Mouse (Mus musculus): ENCODE measurements around the gene Nisch. TPM values are rescaled to one million over a fixed set of nuclear protein-coding genes. Genes with fewer than 3 reads are reported as not detected.

The Nisch gene
- total and polyA plus RNA-seq, 3 experiments, result 46.3 to 180 (median 85.2) TPM

DNA sequence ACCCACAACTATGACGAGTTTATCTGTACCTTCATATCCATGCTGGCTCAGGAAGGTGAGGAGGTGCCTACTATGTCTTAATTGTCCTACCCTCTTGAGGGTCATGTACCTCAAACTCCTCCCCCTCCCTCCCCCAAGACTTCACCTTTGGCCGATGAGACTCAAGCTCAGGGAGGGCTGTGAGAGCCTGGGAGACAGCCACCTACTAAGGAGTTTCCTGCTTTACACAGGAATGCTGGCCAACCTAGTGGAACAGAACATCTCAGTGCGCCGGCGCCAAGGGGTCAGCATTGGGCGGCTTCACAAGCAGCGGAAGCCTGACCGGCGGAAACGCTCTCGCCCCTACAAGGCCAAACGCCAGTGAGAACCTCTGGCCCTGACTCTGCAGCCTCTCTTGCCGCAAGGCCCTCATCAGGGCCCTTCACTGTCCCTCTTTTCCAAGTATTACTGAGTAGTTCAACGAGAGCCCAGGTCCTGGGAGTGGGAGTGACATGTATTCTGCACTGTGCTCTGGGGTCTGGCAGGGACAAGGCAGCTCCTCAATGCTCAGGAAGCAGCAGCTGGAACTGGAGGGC lies 41.8 kb upstream of the Nisch start:
- DNase-seq (ENCODE audit: extremely low read depth), result no peak
- peaks cover 74 to 100% of the 10 kb centered on the region in 2 experiments for H3K36me3 ChIP-seq (replicated peaks in 1 of 2; ENCODE audit: control insufficient read depth in 1 of 2, insufficient read depth in 1 of 2, low read length in 1 of 2)
- TF ChIP-seq MAFK (IDR thresholded peaks at IDR 0.05; ENCODE audit: insufficient replicate concordance, low read length), result no peak
- TF ChIP-seq IRF4 (IDR thresholded peaks at IDR 0.05; ENCODE audit: low read depth, low read length), result no peak
- TF ChIP-seq ETS1 (conservative IDR thresholded peaks at IDR 0.05; ENCODE audit: low read depth, low read length), result no peak
- no peak for TF ChIP-seq TBP (conservative IDR thresholded peaks at IDR 0.05; ENCODE audit: low read depth, low read length)
- no peak for TF ChIP-seq ZC3H11A (IDR thresholded peaks at IDR 0.05; ENCODE audit: low read depth, low read length)
- no peak for TF ChIP-seq SIN3A (IDR thresholded peaks at IDR 0.05; ENCODE audit: low read length)
- no peak for TF ChIP-seq JUND (conservative IDR thresholded peaks at IDR 0.05; ENCODE audit: low read depth, low read length)
- TF ChIP-seq USF1 (IDR thresholded peaks at IDR 0.05; ENCODE audit: low read depth, low read length), result no peak
- TF ChIP-seq POLR2A (IDR thresholded peaks at IDR 0.05; ENCODE audit: low read depth, low read length), result no peak
- no peak for TF ChIP-seq HCFC1 (IDR thresholded peaks at IDR 0.05; ENCODE audit: low read depth, low read length)
- TF ChIP-seq BHLHE40 (IDR thresholded peaks at IDR 0.05; ENCODE audit: low read depth, low read length), result no peak
- TF ChIP-seq MAZ (IDR thresholded peaks at IDR 0.05; ENCODE audit: low read depth, low read length), result no peak
- no peak for TF ChIP-seq CHD2 (IDR thresholded peaks at IDR 0.05; ENCODE audit: low read length)
- no peak for TF ChIP-seq SMC3 (IDR thresholded peaks at IDR 0.05; ENCODE audit: low read depth, low read length)
- TF ChIP-seq POLR2AphosphoS2 (IDR thresholded peaks at IDR 0.05; ENCODE audit: low read depth, low read length), result no peak
- TF ChIP-seq ZNF384 (IDR thresholded peaks at IDR 0.05; ENCODE audit: low read depth, low read length), result no peak
- TF ChIP-seq CTCF (conservative IDR thresholded peaks at IDR 0.05 in 1 of 2, IDR thresholded peaks at IDR 0.05 in 1 of 2; ENCODE audit: low read depth in 2 of 2, low read length in 2 of 2), result no peak
- no peak for TF ChIP-seq RCOR1 (conservative IDR thresholded peaks at IDR 0.05; ENCODE audit: low read depth, low read length)
- H3K4me3 ChIP-seq (replicated peaks in 1 of 3; ENCODE audit: low read depth in 2 of 3, low read length in 2 of 3, poor library complexity in 1 of 3), result no peak overlapping the region
- H3K9ac ChIP-seq (ENCODE audit: insufficient read depth, low read depth), result no peak overlapping the region
- H3K79me2 ChIP-seq (replicated peaks; ENCODE audit: control insufficient read depth, extremely low read depth, insufficient read depth, poor library complexity, severe bottlenecking), result no peaks in the 10 kb centered on the region
- H3K27me3 ChIP-seq (replicated peaks), result no peaks in the 10 kb centered on the region
- H3K4me1 ChIP-seq (ENCODE audit: control insufficient read depth in 1 of 2, insufficient read depth in 2 of 2), result no peaks in the 10 kb centered on the region
- H3K27ac ChIP-seq (ENCODE audit: insufficient read depth, low read depth), result no peak overlapping the region
- in situ Hi-C loops (cut with MboI; ENCODE audit: low pct_ligation_motif_present, low pct_unique_long_range_greater_than_20kb, low sequenced_read_pairs), result no loop called here
- no peaks in the 10 kb centered on the region for H3K9me3 ChIP-seq (replicated peaks; ENCODE audit: low read length)
- dilution Hi-C loops (cut with MboI; ENCODE audit: extremely low pct_ligation_motif_present, extremely low pct_unique_long_range_greater_than_20kb, low sequenced_read_pairs), result no loop called here
- H3K4me2 ChIP-seq (ENCODE audit: insufficient read depth, low read depth, poor library complexity, severe bottlenecking), result no peak overlapping the region

DNA sequence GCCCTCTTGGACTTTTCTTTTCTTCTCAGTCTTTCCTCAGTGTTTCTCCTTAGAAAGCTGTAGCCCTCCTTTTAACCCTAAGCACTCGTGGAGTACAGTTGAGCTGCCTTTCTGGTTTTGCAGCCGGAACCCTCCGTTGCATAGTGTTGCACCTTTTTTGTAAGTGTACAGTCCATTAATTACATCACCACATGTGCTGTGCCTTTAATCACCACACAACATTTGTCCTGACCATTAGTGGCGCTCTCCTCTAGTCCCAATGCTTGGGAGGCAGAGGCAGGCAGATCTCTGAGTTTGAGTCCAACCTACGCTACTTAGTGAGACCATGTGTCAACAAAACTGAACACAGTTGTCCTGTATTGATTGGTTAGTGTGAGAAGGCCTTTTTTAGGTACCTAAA lies 35.3 kb upstream of the Nisch start:
- no peak for DNase-seq (ENCODE audit: extremely low read depth)
- peaks cover 3 to 23% of the 10 kb centered on the region in 2 experiments for H3K4me1 ChIP-seq (ENCODE audit: control insufficient read depth in 1 of 2, insufficient read depth in 2 of 2)
- no peaks in the 10 kb centered on the region for H3K27me3 ChIP-seq (replicated peaks)
- no peak overlapping the region for H3K27ac ChIP-seq (ENCODE audit: insufficient read depth, low read depth)
- in situ Hi-C loops (cut with MboI; ENCODE audit: low pct_ligation_motif_present, low pct_unique_long_range_greater_than_20kb, low sequenced_read_pairs), result loop anchor here (5.0 kb wide), 1 partner anchor 35 kb away; the partner anchor contains the start of genes Nisch and Sema3g
- H3K4me2 ChIP-seq (ENCODE audit: insufficient read depth, low read depth, poor library complexity, severe bottlenecking), result peak overlapping the region; percentile 85
- peaks cover 17% of the 10 kb centered on the region for H3K79me2 ChIP-seq (replicated peaks; ENCODE audit: control insufficient read depth, extremely low read depth, insufficient read depth, poor library complexity, severe bottlenecking)
- H3K9ac ChIP-seq (ENCODE audit: insufficient read depth, low read depth), result peak overlapping the region; percentile 91
- peaks cover 40 to 50% of the 10 kb centered on the region in 2 experiments for H3K36me3 ChIP-seq (replicated peaks in 1 of 2; ENCODE audit: control insufficient read depth in 1 of 2, insufficient read depth in 1 of 2, low read length in 1 of 2)
- no peaks in the 10 kb centered on the region for H3K9me3 ChIP-seq (replicated peaks; ENCODE audit: low read length)
- H3K4me3 ChIP-seq (replicated peaks in 1 of 3; ENCODE audit: low read depth in 2 of 3, low read length in 2 of 3, poor library complexity in 1 of 3), result peak overlapping the region; percentile 88 to 100 (median 99)
- TF ChIP-seq IRF4 (IDR thresholded peaks at IDR 0.05; ENCODE audit: low read depth, low read length) (no peak), CHD1 (IDR thresholded peaks at IDR 0.05; ENCODE audit: low read depth, low read length) (no peak), RCOR1 (conservative IDR thresholded peaks at IDR 0.05; ENCODE audit: low read depth, low read length) (no peak), CTCF (conservative IDR thresholded peaks at IDR 0.05 in 1 of 2, IDR thresholded peaks at IDR 0.05 in 1 of 2; ENCODE audit: low read depth in 2 of 2, low read length in 2 of 2) (no peak), RAD21 (IDR thresholded peaks at IDR 0.05; ENCODE audit: low read depth, low read length) (no peak), NRF1 (IDR thresholded peaks at IDR 0.05; ENCODE audit: low read depth, low read length) (no peak), MYC (IDR thresholded peaks at IDR 0.05; ENCODE audit: low read depth, low read length) (no peak), NELFE (IDR thresholded peaks at IDR 0.05; ENCODE audit: low read depth, low read length) (no peak), ZC3H11A (IDR thresholded peaks at IDR 0.05; ENCODE audit: low read depth, low read length) (no peak), MAFK (IDR thresholded peaks at IDR 0.05; ENCODE audit: insufficient replicate concordance, low read length) (no peak)
- dilution Hi-C loops (cut with MboI; ENCODE audit: extremely low pct_ligation_motif_present, extremely low pct_unique_long_range_greater_than_20kb, low sequenced_read_pairs), result no loop called here
